Mouse (Mus musculus) ES-E14 (cell line): ENCODE data around the gene Atox1.

Experiments
- MAFK ChIP-seq: IDR thresholded peaks from 2 replicates; pipeline ENCODE4 v1.6.1; 2014; ENCODE audit warnings: mild to moderate bottlenecking, low read depth, low read length, inconsistent platforms; ENCODE audit not compliant: insufficient read depth
- ZC3H11A ChIP-seq: IDR thresholded peaks from 2 replicates; pipeline ENCODE4 v1.6.1; 2012; ENCODE audit warnings: low read depth, mild to moderate bottlenecking, inconsistent platforms, low read length, borderline replicate concordance
- ZNF384 ChIP-seq: IDR thresholded peaks from 2 replicates; pipeline ENCODE4 v1.6.1; 2012; ENCODE audit warnings: low read depth, low read length, inconsistent platforms

- no peak for TF ChIP-seq ZNF384
- TF ChIP-seq ZC3H11A: no peak
- no peak for TF ChIP-seq MAFK
These were observed 44.4 kb upstream of the Atox1 start for GRCm38 (mm10) chr11:55505485-55505884.
